Mouse (Mus musculus) testis, adult 2 months (tissue): ENCODE data around the gene Ffar3. TPM values are rescaled to one million over a fixed set of nuclear protein-coding genes. Genes with fewer than 3 reads are reported as not detected.

Experiments used
- H3K27ac ChIP-seq: fragments of 200-500 bp; 2 replicates; pipeline ENCODE4 v1.5.1; 2012; ENCODE audit warnings: low read depth, low read length; ENCODE audit not compliant: control insufficient read depth, insufficient read depth
- H3K27me3 ChIP-seq: fragments of 200-500 bp; 2 replicates; pipeline ENCODE4 v1.6.1; 2012; ENCODE audit warnings: mild to moderate bottlenecking, low read length, moderate library complexity; ENCODE audit not compliant: control insufficient read depth, insufficient read depth
- H3K36me3 ChIP-seq: fragments of 200-500 bp; 2 replicates; pipeline ENCODE4 v1.6.1; 2012; ENCODE audit warnings: mild to moderate bottlenecking, low read length; ENCODE audit not compliant: control insufficient read depth, insufficient read depth
- H3K4me1 ChIP-seq: fragments of 200-500 bp; 2 replicates; pipeline ENCODE4 v1.6.1; 2012; ENCODE audit warnings: low read length; ENCODE audit not compliant: control insufficient read depth, insufficient read depth
- H3K4me3 ChIP-seq: fragments of 200-500 bp; 2 replicates; pipeline ENCODE4 v1.5.1; 2012; ENCODE audit warnings: low read depth, mild to moderate bottlenecking, low read length, moderate library complexity, mixed read lengths; ENCODE audit not compliant: control insufficient read depth
- CTCF ChIP-seq: fragments of 200-500 bp; IDR thresholded peaks from 2 replicates; pipeline ENCODE4 v1.5.1; 2012; ENCODE audit warnings: low read depth, mild to moderate bottlenecking, inconsistent platforms, low read length, moderate library complexity; ENCODE audit not compliant: control insufficient read depth, insufficient read depth, insufficient replicate concordance
- POLR2A ChIP-seq: fragments of 200-500 bp; IDR thresholded peaks from 2 replicates; pipeline ENCODE4 v1.6.1; 2012; ENCODE audit warnings: low read depth, mild to moderate bottlenecking, inconsistent platforms, low read length, moderate library complexity; ENCODE audit not compliant: control insufficient read depth
- polyA plus RNA-seq: library from polyadenylated mRNA; depleted of rRNA; stranded (reverse); fragments of >200 nt; gene quantifications from 2 replicates; pipeline ENCODE4 v1.2.3, GENCODE M21; 2012; rRNA removed

Ffar3 gene
- not detected in 2 replicates for polyA plus RNA-seq

DNA sequence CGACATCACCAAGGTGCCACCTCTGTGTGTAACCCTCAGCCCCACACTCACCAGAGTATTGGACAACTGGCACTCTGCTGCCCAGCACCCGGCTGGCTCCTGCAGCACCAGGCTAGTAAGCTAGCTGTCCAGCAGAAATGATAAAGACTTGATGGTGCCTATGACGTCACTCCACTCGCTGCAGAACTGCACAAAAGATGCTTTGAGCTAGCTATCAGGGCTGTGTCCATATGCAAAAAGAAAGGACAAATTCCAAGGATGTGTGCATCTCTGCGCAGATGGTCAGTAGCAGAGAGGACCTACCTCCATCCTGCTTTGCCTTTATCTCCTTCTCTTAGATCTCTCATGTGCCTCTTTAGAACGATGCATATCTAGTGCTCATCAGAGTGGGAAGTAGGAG is at the start of gene Ffar3:
Gene Ffar3, minus strand, starts transcription at position 101 of the 400 bp plus-strand sequence.
- H3K27me3 ChIP-seq = no peaks in the 10 kb centered on the region
- no peak within 1 kb of the TSS for H3K27ac ChIP-seq
- no peak for TF ChIP-seq CTCF
- no peak for TF ChIP-seq POLR2A
- peaks cover 20% of the 10 kb centered on the region for H3K4me1 ChIP-seq
- no peak within 1 kb of the TSS for H3K4me3 ChIP-seq
- H3K36me3 ChIP-seq = no peaks in the 10 kb centered on the region

DNA sequence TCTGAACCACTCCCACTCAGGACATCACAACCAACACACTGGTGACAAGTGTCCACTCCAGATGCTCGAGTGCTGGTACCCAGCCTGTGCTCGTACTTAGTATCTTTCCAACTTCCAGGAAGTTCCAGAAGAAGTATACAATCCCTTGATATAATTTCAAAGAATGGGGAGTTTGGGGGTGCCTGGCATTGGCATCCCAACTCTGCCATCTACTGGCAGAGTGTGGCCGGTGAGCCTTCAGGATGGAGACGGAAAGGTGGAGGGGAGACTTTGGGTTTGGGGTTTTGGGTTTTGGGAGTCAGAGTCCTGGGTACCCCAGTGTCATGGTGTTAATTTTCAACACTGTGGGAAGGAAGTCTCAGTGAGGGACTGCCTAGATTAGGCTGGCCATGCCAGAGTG is 48.1 kb upstream of the Ffar3 start:
- H3K27me3 ChIP-seq = no peaks in the 10 kb centered on the region
- no peak for TF ChIP-seq POLR2A
- peak; percentile 25; the same call in 1 of the 2 replicates for TF ChIP-seq CTCF
- no peaks in the 10 kb centered on the region for H3K36me3 ChIP-seq
- no peak overlapping the region for H3K27ac ChIP-seq
- H3K4me3 ChIP-seq = no peak overlapping the region
- peaks cover 13% of the 10 kb centered on the region for H3K4me1 ChIP-seq

GRCm38 (mm10) chr7:30895217-30895616 is 39.2 kb upstream of the Ffar3 start:
- TF ChIP-seq CTCF (no peak), POLR2A (no peak)
- H3K4me3 ChIP-seq = no peak overlapping the region
- peaks cover 4% of the 10 kb centered on the region; the same call in 1 of the 2 replicates for H3K4me1 ChIP-seq
- H3K36me3 ChIP-seq = no peaks in the 10 kb centered on the region
- H3K27me3 ChIP-seq = no peaks in the 10 kb centered on the region
- no peak overlapping the region for H3K27ac ChIP-seq

DNA sequence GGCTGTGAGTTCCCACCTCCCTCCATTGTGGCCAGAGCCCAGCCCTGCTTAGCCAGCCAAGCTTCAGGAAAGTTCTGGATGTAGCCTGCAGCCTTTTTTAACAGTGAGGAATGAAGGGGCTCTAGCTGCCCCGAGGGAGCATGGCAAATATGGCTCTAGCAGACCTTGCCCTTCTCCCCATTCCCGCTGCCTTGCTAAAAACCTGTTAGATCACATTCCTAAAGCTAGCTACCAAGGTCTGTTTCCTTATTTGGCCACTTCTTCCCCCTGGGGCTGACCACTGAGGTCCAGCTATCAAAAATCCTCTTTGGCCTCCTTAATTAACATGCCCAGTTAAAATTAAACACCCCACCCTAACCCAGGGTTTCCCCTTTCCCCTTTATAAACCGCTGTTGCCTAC is 36.5 kb upstream of the Ffar3 start:
- H3K36me3 ChIP-seq = no peaks in the 10 kb centered on the region
- no peak overlapping the region for H3K27ac ChIP-seq
- no peak for TF ChIP-seq POLR2A
- no peak for TF ChIP-seq CTCF
- H3K4me3 ChIP-seq = no peak overlapping the region
- peaks cover 4% of the 10 kb centered on the region; the same call in 1 of the 2 replicates for H3K4me1 ChIP-seq
- H3K27me3 ChIP-seq = no peaks in the 10 kb centered on the region

- Histone ChIP-seq H3K36me3 (no peaks in the 10 kb centered on the region), H3K4me1 (peaks cover 4% of the 10 kb centered on the region; the same call in 1 of the 2 replicates), H3K27ac (no peak overlapping the region), H3K27me3 (no peaks in the 10 kb centered on the region), H3K4me3 (peak overlapping the region; percentile 64)
- TF ChIP-seq POLR2A (no peak), CTCF (no peak)
These were observed 35.8 kb upstream of the Ffar3 start for GRCm38 (mm10) chr7:30891746-30892145.

DNA sequence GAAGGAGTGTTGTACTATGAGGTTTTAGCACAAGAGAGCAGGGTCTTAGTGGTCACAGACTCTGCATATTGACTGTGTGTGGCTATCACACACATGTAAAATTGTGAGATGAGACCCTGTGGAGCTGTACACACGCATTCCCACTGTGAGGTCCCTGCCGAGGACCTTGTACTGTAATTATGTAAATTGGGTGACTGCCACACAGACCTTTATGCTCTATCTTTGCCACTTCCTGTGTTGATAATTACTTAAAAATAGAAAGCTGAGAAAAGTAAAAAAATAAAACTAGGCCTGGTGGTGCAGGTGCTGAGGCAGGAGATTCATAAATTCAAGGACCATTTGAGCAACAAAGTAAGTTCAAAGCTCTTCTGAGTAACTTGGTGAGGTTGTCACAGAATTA is 34.7 kb upstream of the Ffar3 start:
- peaks cover 4% of the 10 kb centered on the region; the same call in 1 of the 2 replicates for H3K4me1 ChIP-seq
- no peak overlapping the region for H3K27ac ChIP-seq
- H3K27me3 ChIP-seq = no peaks in the 10 kb centered on the region
- H3K4me3 ChIP-seq = no peak overlapping the region
- TF ChIP-seq CTCF (no peak), POLR2A (no peak)
- H3K36me3 ChIP-seq = no peaks in the 10 kb centered on the region

DNA sequence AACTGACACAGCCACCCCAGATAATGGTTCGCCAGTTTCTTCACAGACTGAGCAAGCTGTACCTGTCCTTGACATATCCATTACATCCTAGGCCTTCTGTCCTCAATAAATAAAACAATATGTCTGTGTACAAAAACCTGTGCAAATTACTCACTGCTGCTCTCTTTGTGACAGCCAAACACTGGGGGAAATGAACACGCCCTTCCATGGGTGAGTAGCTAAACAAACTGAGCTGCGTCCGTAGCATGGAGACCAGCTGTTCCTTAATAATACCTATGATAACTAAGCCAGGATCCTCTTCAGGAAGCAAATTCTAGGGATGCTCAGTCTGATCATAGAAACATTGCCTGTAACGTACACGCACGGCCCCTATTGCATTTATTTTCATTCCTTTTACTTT is 32.8 kb upstream of the Ffar3 start:
- Histone ChIP-seq H3K4me3 (no peak overlapping the region), H3K36me3 (no peaks in the 10 kb centered on the region), H3K27ac (no peak overlapping the region), H3K27me3 (no peaks in the 10 kb centered on the region), H3K4me1 (peaks cover 4% of the 10 kb centered on the region; the same call in 1 of the 2 replicates)
- TF ChIP-seq POLR2A = no peak
- TF ChIP-seq CTCF = no peak

- no peak overlapping the region for H3K4me3 ChIP-seq
- no peak overlapping the region for H3K27ac ChIP-seq
- no peaks in the 10 kb centered on the region for H3K27me3 ChIP-seq
- no peaks in the 10 kb centered on the region for H3K36me3 ChIP-seq
- TF ChIP-seq CTCF = no peak
- TF ChIP-seq POLR2A = no peak
- H3K4me1 ChIP-seq = peaks cover 4% of the 10 kb centered on the region; the same call in 1 of the 2 replicates
These were observed 31.7 kb upstream of the Ffar3 start for GRCm38 (mm10) chr7:30887568-30888188.
